Mouse (Mus musculus) kidney, embryonic 16.5 days (tissue): ENCODE measurements around the gene Sf3a3. TPM values are rescaled to one million over a fixed set of nuclear protein-coding genes. Genes with fewer than 3 reads are reported as not detected.

Experiments used
- ATAC-seq: fragments of 200-750 bp; cut with Nextera tagmentation; 2 replicates; pipeline ENCODE4 v1.8.0; 2017; ENCODE audit warnings: moderate TSS enrichment; ENCODE audit not compliant: low FRiP score, low TSS enrichment
- H3K27ac ChIP-seq: fragments of 300-500 bp; sonication (generic); 2 replicates; pipeline ENCODE4 v1.5.1; 2014; ENCODE audit warnings: low read length
- H3K27me3 ChIP-seq: fragments of 300-500 bp; sonication (generic); 2 replicates; pipeline ENCODE4 v1.6.1; 2014; ENCODE audit warnings: low read length, control low read depth, mixed read lengths; ENCODE audit not compliant: insufficient read depth
- H3K36me3 ChIP-seq: fragments of 300-500 bp; sonication (generic); 2 replicates; pipeline ENCODE4 v1.6.1; 2014; ENCODE audit warnings: low read length, control low read depth, mixed read lengths; ENCODE audit not compliant: insufficient read depth
- H3K4me1 ChIP-seq: fragments of 300-500 bp; sonication (generic); 2 replicates; pipeline ENCODE4 v1.6.1; 2014; ENCODE audit warnings: low read length, control low read depth, mixed read lengths; ENCODE audit not compliant: insufficient read depth
- H3K4me2 ChIP-seq: fragments of 300-500 bp; sonication (generic); replicated peaks from 2 replicates; pipeline ENCODE4 v1.6.1; 2014; ENCODE audit warnings: low read depth, low read length
- H3K4me3 ChIP-seq: fragments of 300-500 bp; sonication (generic); 2 replicates; pipeline ENCODE4 v1.5.1; 2014; ENCODE audit warnings: mild to moderate bottlenecking, low read length
- H3K9ac ChIP-seq: fragments of 300-500 bp; sonication (generic); replicated peaks from 2 replicates; pipeline ENCODE4 v1.6.1; 2014; ENCODE audit warnings: low read length
- H3K9me3 ChIP-seq: fragments of 300-500 bp; sonication (generic); 2 replicates; pipeline ENCODE4 v1.6.1; 2016; ENCODE audit warnings: low read length, control low read depth
- WGBS: fragments of 180-500 bp; shearing (Covaris S2); extraction: QIAGEN DNeasy Blood & Tissue Kit; methylation state at CpG from one replicate; pipeline ENCODE4 v1.1.7; 2014; 5-methylcytosine and 5-hydroxymethylcytosine counted together
- polyA plus RNA-seq: library from polyadenylated mRNA; unstranded; fragments of >200 nt; fragmentation: Nextera tagmentation; extraction: Ambion mirVana; gene quantifications from 2 replicates; pipeline ENCODE4 v1.2.1, GENCODE M21; 2015

Gene Sf3a3
- polyA plus RNA-seq, 1 experiment from 2014 or later: 162 TPM

GRCm38 (mm10) chr4:124682270-124682669 lies 32.3 kb upstream of the Sf3a3 start:
- no peak overlapping the region for H3K9ac ChIP-seq
- H3K4me2 ChIP-seq: no peak overlapping the region
- ATAC-seq: no peak
- no peaks in the 10 kb centered on the region for H3K9me3 ChIP-seq
- no peaks in the 10 kb centered on the region for H3K27me3 ChIP-seq
- H3K4me1 ChIP-seq: no peaks in the 10 kb centered on the region
- peaks cover 62% of the 10 kb centered on the region for H3K36me3 ChIP-seq
- no peak overlapping the region for H3K4me3 ChIP-seq
- WGBS: 49% methylated on average over 7 of the region's 7 CpGs
- H3K27ac ChIP-seq: no peak overlapping the region

GRCm38 (mm10) chr4:124683474-124683873 lies 31.1 kb upstream of the Sf3a3 start:
- no peak for ATAC-seq
- no peak overlapping the region for H3K4me3 ChIP-seq
- no peak overlapping the region for H3K9ac ChIP-seq
- H3K27ac ChIP-seq: no peak overlapping the region
- no peaks in the 10 kb centered on the region for H3K9me3 ChIP-seq
- H3K4me1 ChIP-seq: no peaks in the 10 kb centered on the region
- peaks cover 55% of the 10 kb centered on the region for H3K36me3 ChIP-seq
- 89% methylated on average over 4 of the region's 4 CpGs for WGBS
- H3K4me2 ChIP-seq: no peak overlapping the region
- H3K27me3 ChIP-seq: no peaks in the 10 kb centered on the region

- Histone ChIP-seq H3K4me2 (no peak overlapping the region), H3K36me3 (peaks cover 41% of the 10 kb centered on the region), H3K27ac (no peak overlapping the region), H3K4me3 (no peak overlapping the region), H3K4me1 (no peaks in the 10 kb centered on the region), H3K9ac (no peak overlapping the region), H3K27me3 (no peaks in the 10 kb centered on the region), H3K9me3 (no peaks in the 10 kb centered on the region)
- ATAC-seq: no peak
- WGBS: 47% methylated on average over 4 of the region's 4 CpGs
Observed at GRCm38 (mm10) chr4:124685004-124685403, 29.6 kb upstream of the Sf3a3 start.

GRCm38 (mm10) chr4:124685453-124685852 lies 29.1 kb upstream of the Sf3a3 start:
- WGBS: 61% methylated on average over 8 of the region's 8 CpGs
- Histone ChIP-seq H3K27ac (no peak overlapping the region), H3K36me3 (peaks cover 36% of the 10 kb centered on the region), H3K4me1 (no peaks in the 10 kb centered on the region), H3K9me3 (no peaks in the 10 kb centered on the region), H3K4me2 (no peak overlapping the region), H3K27me3 (no peaks in the 10 kb centered on the region), H3K9ac (no peak overlapping the region), H3K4me3 (no peak overlapping the region)
- no peak for ATAC-seq

- H3K9ac ChIP-seq: no peak overlapping the region
- WGBS: 62% methylated on average over 8 of the region's 8 CpGs
- no peak for ATAC-seq
Observed at GRCm38 (mm10) chr4:124685897-124686402, 28.6 kb upstream of the Sf3a3 start.

GRCm38 (mm10) chr4:124691455-124691854 lies 23.1 kb upstream of the Sf3a3 start:
- H3K36me3 ChIP-seq: no peaks in the 10 kb centered on the region
- H3K4me2 ChIP-seq: 0 out of 2 replicates have a peak overlapping the region, but pooled peaks have one; percentile 10
- H3K9ac ChIP-seq: no peak overlapping the region
- H3K27ac ChIP-seq: peak overlapping the region; percentile 1; the same call in 1 of the 2 replicates
- H3K9me3 ChIP-seq: no peaks in the 10 kb centered on the region
- no peak for ATAC-seq
- H3K4me3 ChIP-seq: no peak overlapping the region
- 85% methylated on average over 8 of the region's 8 CpGs for WGBS
- no peaks in the 10 kb centered on the region for H3K27me3 ChIP-seq
- H3K4me1 ChIP-seq: peaks cover 29% of the 10 kb centered on the region

More at GRCm38 (mm10) chr4:124685897-124686402, 28.6 kb upstream of the Sf3a3 start:
- H3K27me3 ChIP-seq: no peaks in the 10 kb centered on the region
- no peak overlapping the region for H3K4me3 ChIP-seq
- no peaks in the 10 kb centered on the region for H3K9me3 ChIP-seq
- no peak overlapping the region for H3K4me2 ChIP-seq
- H3K4me1 ChIP-seq: peaks cover 4% of the 10 kb centered on the region; the same call in 1 of the 2 replicates
- H3K27ac ChIP-seq: no peak overlapping the region
- H3K36me3 ChIP-seq: peaks cover 31% of the 10 kb centered on the region

GRCm38 (mm10) chr4:124692416-124692861 lies 22.1 kb upstream of the Sf3a3 start:
- peak overlapping the region; percentile 66 for H3K4me2 ChIP-seq
- H3K9ac ChIP-seq: peak overlapping the region; percentile 87
- no peaks in the 10 kb centered on the region for H3K9me3 ChIP-seq
- H3K4me1 ChIP-seq: peaks cover 29% of the 10 kb centered on the region
- H3K4me3 ChIP-seq: peak overlapping the region; percentile 85
- no peak for ATAC-seq
- H3K36me3 ChIP-seq: no peaks in the 10 kb centered on the region
- H3K27me3 ChIP-seq: no peaks in the 10 kb centered on the region
- WGBS: 62% methylated on average over 3 of the region's 3 CpGs
- H3K27ac ChIP-seq: no peak overlapping the region

- Histone ChIP-seq H3K4me1 (peaks cover 29% of the 10 kb centered on the region), H3K27me3 (no peaks in the 10 kb centered on the region), H3K4me3 (peak within 1 kb of the TSS; percentile 85), H3K4me2 (peak within 1 kb of the TSS; percentile 66), H3K27ac (peak within 1 kb of the TSS; percentile 69), H3K36me3 (no peaks in the 10 kb centered on the region), H3K9me3 (no peaks in the 10 kb centered on the region), H3K9ac (peak within 1 kb of the TSS; percentile 87)
- peak; percentile 95 for ATAC-seq
- under 1% methylated on average over 43 of the region's 43 CpGs for WGBS
Observed at GRCm38 (mm10) chr4:124693135-124693894, 21.3 kb upstream of the Sf3a3 start, which contains the start of gene Utp11. TSS of gene Utp11 (minus strand) at chr4:124693600.

- Histone ChIP-seq H3K27me3 (no peaks in the 10 kb centered on the region), H3K9ac (no peak overlapping the region), H3K4me2 (no peak overlapping the region), H3K4me3 (no peak overlapping the region), H3K4me1 (peaks cover 32% of the 10 kb centered on the region), H3K9me3 (no peaks in the 10 kb centered on the region), H3K27ac (no peak overlapping the region), H3K36me3 (no peaks in the 10 kb centered on the region)
- no peak for ATAC-seq
- WGBS: 55% methylated on average over 2 of the region's 2 CpGs
Observed at GRCm38 (mm10) chr4:124694572-124694971, 20.0 kb upstream of the Sf3a3 start.
